Comparison of ENCODE assay signal across 8 mouse cellular contexts in the genomic region with DNA sequence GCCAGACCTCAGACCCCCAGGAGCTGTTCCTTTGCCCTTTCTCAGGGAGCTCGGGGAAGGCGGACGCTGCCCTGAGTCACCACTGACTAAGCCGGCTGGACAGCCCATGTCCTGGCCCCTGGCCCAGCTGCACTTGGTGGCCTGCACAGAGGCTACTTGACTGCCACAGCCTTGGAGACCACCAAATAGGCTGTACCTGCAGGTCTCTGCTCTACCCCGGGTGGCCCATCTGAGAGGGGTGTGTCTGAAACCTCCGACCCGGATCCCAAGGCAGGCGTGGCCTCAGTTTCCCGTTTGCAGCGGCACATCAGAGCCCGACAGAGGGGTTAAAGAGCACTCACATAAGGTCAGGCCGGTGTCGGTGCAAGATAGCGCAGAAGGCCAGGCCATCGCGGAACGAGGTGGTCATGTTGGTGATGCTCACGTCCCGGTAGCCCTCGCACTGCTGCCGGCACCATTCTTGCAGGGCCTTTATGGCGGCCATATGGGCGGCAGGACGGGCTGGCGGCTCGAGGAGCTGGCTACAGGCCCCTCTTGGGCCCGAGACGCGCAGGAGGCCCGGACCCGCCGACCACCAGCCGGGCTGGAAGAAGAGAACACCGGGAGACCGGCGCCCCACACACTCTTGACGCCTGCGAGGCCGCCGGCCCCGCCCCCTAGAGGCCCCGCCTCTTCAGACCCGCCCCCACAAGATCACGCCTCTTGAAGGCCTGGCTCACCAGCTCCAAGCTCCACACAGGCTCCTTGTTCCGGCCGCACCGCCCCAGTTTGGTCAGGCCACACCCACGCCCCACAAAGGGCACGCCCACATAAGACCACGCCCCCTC. TPM values are rescaled to one million over a fixed set of nuclear protein-coding genes. Genes with fewer than 3 reads are reported as not detected.
DNase-seq lines count a peak whose midpoint lies in the region; ATAC-seq lines count a peak whose summit lies in the region.

A gene (minus strand): TSS at position 660 of the 827 bp plus-strand sequence.

- peak; percentile 95 for ATAC-seq in intestine, embryonic 14.5 days (replicated peaks; ENCODE audit: low FRiP score, low TSS enrichment, low read depth)

- peaks cover 28% of the 10 kb centered on the region for H3K4me1 ChIP-seq in intestine, embryonic 14.5 days (replicated peaks; ENCODE audit: control insufficient read depth, insufficient read depth, low read length)

- 6% methylated on average over 48 of the region's 50 CpGs for WGBS in intestine, embryonic 14.5 days

- H3K36me3 ChIP-seq in intestine, embryonic 14.5 days (ENCODE audit: control insufficient read depth, insufficient read depth, low read length) = no peaks in the 10 kb centered on the region

- intact Hi-C loops in left cerebral cortex, postnatal 14 days (cut with DNase I) = no loop called here

- peak within 1 kb of the TSS; percentile 40 for H3K4me3 ChIP-seq in intestine, embryonic 14.5 days (ENCODE audit: low read depth, low read length)

- H3K9ac ChIP-seq in intestine, embryonic 14.5 days (ENCODE audit: low read length) = peak within 1 kb of the TSS; percentile 12; the same call in 1 of the 2 replicates

- no peaks in the 10 kb centered on the region for H3K27me3 ChIP-seq in intestine, embryonic 14.5 days (replicated peaks; ENCODE audit: control insufficient read depth, insufficient read depth, low read length)

- DNase-seq in adrenal gland, adult 18-20 months (ENCODE audit: low spot score in 2 of 2) = peak; percentile 92 to 95
- peak; percentile 98 for DNase-seq in embryo, embryonic 11 days
- DNase-seq in gastrocnemius, postnatal 25 days = peak; percentile 95
- peak; percentile 95 for DNase-seq in intestine, embryonic 14.5 days (ENCODE audit: low spot score)
- peak; percentile 81 to 91 for DNase-seq in left cerebral cortex, postnatal 14 days (ENCODE audit: low spot score in 2 of 2)
- peak; percentile 96 for DNase-seq in mesoderm, embryonic 11.5 days (ENCODE audit: low read depth, low spot score)
- DNase-seq in right cerebral cortex, postnatal 36 days (ENCODE audit: low spot score in 2 of 2) = peak; percentile 82
- peak; percentile 96 for DNase-seq in yolk sac, embryonic 10.5 days (ENCODE audit: low spot score)

- peak within 1 kb of the TSS; percentile 66 for H3K4me2 ChIP-seq in intestine, embryonic 14.5 days (ENCODE audit: low read length)

- H3K9me3 ChIP-seq in intestine, embryonic 14.5 days (ENCODE audit: control insufficient read depth, low read length) = no peaks in the 10 kb centered on the region

- peak within 1 kb of the TSS; percentile 18; the same call in 1 of the 2 replicates for H3K27ac ChIP-seq in intestine, embryonic 14.5 days (ENCODE audit: low read depth)

RNA-seq across cellular contexts. Expression of the gene that starts here (rescaled TPM):
- total RNA-seq in adrenal gland, adult 18-20 months (2021) = 1 to 10 TPM; 5.0 to 9.9 TPM
- total RNA-seq in gastrocnemius, postnatal 25 days (2021) = 1 to 10 TPM in 1 of 2 experiments, under 1 TPM in 1; 0.64 to 1.3 TPM
- polyA plus RNA-seq in intestine, embryonic 14.5 days (2014; fragmentation: Nextera tagmentation; extraction: Ambion mirVana) = 4.5 and 6.5 TPM in 2 replicates
- 1 to 10 TPM; 1.6 to 2.8 TPM for total RNA-seq in left cerebral cortex, postnatal 14 days (2021)

Comparison
In these comparisons a context has a peak if more than half of its experiments do, and no peak if none do; other contexts are left out.
1. Peak in every context shown above with its lines: DNase-seq, ATAC-seq, H3K4me3 ChIP-seq and H3K27ac ChIP-seq.